Mouse (Mus musculus) CH12.LX (cell line): ENCODE measurements around the gene Ncoa1. TPM values are rescaled to one million over a fixed set of nuclear protein-coding genes. Genes with fewer than 3 reads are reported as not detected.

Source experiments
- DNase-seq: peaks from one replicate; pipeline ENCODE4 v3.0.0-alpha.2; 2013; ENCODE audit errors: extremely low read depth
- H3K27ac ChIP-seq: 2 replicates; pipeline ENCODE4 v1.5.1; 2012; ENCODE audit warnings: low read depth, mild to moderate bottlenecking, control low read depth, moderate library complexity; ENCODE audit not compliant: insufficient read depth
- H3K27me3 ChIP-seq: replicated peaks from 2 replicates; pipeline ENCODE3; 2012; ENCODE audit warnings: inconsistent platforms
- H3K36me3 ChIP-seq, 2 experiments: replicated peaks in 1 of 2; 2 replicates each; pipeline versions ENCODE3 to v1.6.1; 2012; ENCODE audit warnings: inconsistent platforms in 1 of 2, low read length in 1 of 2, mild to moderate bottlenecking in 1 of 2, mixed read lengths in 1 of 2, moderate library complexity in 1 of 2; ENCODE audit not compliant: control insufficient read depth in 1 of 2, insufficient read depth in 1 of 2
- H3K4me1 ChIP-seq, 2 experiments: 2 replicates each; pipeline ENCODE4 v1.6.1; 2012; ENCODE audit warnings: inconsistent platforms in 1 of 2, moderate library complexity in 1 of 2; ENCODE audit not compliant: insufficient read depth in 2 of 2, control insufficient read depth in 1 of 2
- H3K4me2 ChIP-seq: 2 replicates; pipeline ENCODE4 v1.6.1; 2012; ENCODE audit warnings: low read depth, mild to moderate bottlenecking, control low read depth; ENCODE audit not compliant: poor library complexity, insufficient read depth, severe bottlenecking
- H3K4me3 ChIP-seq, 3 experiments: fragments of 150-350 bp in 1 of 3; sonication (generic) in 1 of 3; replicated peaks in 1 of 3; 2 replicates each; pipeline versions ENCODE3 to v1.5.1; 2011 to 2012; ENCODE audit warnings: low read depth in 2 of 3, low read length in 2 of 3, mild to moderate bottlenecking in 2 of 3, moderate library complexity in 2 of 3, control low read depth in 1 of 3, improper control_type of control experiment in 1 of 3, inconsistent platforms in 1 of 3, mixed read lengths in 1 of 3; ENCODE audit not compliant: poor library complexity in 1 of 3
- H3K79me2 ChIP-seq: replicated peaks from 2 replicates; pipeline ENCODE4 v1.6.1; 2012; ENCODE audit warnings: mild to moderate bottlenecking, moderate library complexity; ENCODE audit not compliant: control insufficient read depth, poor library complexity, insufficient read depth, severe bottlenecking; ENCODE audit errors: extremely low read depth
- H3K9ac ChIP-seq: 2 replicates; pipeline ENCODE4 v1.6.1; 2012; ENCODE audit warnings: low read depth, mild to moderate bottlenecking, control low read depth, moderate library complexity; ENCODE audit not compliant: insufficient read depth
- H3K9me3 ChIP-seq: replicated peaks from 2 replicates; pipeline ENCODE3; 2012; ENCODE audit warnings: low read length, inconsistent platforms, mixed read lengths
- BHLHE40 ChIP-seq: IDR thresholded peaks from 2 replicates; pipeline ENCODE4 v1.6.1; 2011; ENCODE audit warnings: mild to moderate bottlenecking, low read depth, low read length, improper control_type of control experiment
- CHD2 ChIP-seq: IDR thresholded peaks from 2 replicates; pipeline ENCODE4 v1.6.1; 2011; ENCODE audit warnings: low read length, improper control_type of control experiment
- CTCF ChIP-seq, 2 experiments: IDR thresholded peaks in 1 of 2; conservative IDR thresholded peaks in 1 of 2; 2 replicates each; pipeline ENCODE4 v1.5.1; 2011 to 2012; ENCODE audit warnings: low read depth in 2 of 2, low read length in 2 of 2, improper control_type of control experiment in 1 of 2, inconsistent platforms in 1 of 2, mild to moderate bottlenecking in 1 of 2, moderate library complexity in 1 of 2
- JUN ChIP-seq: IDR thresholded peaks from 2 replicates; pipeline ENCODE4 v1.6.1; 2011; ENCODE audit warnings: low read depth, mild to moderate bottlenecking, low read length, improper control_type of control experiment, moderate library complexity; ENCODE audit not compliant: insufficient read depth
- KAT2A ChIP-seq: IDR thresholded peaks from 2 replicates; pipeline ENCODE4 v1.6.1; 2012; ENCODE audit warnings: low read length, improper control_type of control experiment, inconsistent platforms; ENCODE audit not compliant: insufficient replicate concordance
- MEF2A ChIP-seq: IDR thresholded peaks from 2 replicates; pipeline ENCODE4 v1.6.1; 2014; ENCODE audit warnings: low read depth, mild to moderate bottlenecking, inconsistent platforms, low read length, improper control_type of control experiment, borderline replicate concordance
- MXI1 ChIP-seq: IDR thresholded peaks from 2 replicates; pipeline ENCODE4 v1.6.1; 2011; ENCODE audit warnings: mild to moderate bottlenecking, low read depth, low read length, improper control_type of control experiment
- MYC ChIP-seq: IDR thresholded peaks from 2 replicates; pipeline ENCODE4 v1.6.1; 2011; ENCODE audit warnings: low read depth, mild to moderate bottlenecking, improper control_type of control experiment, low read length
- NELFE ChIP-seq: IDR thresholded peaks from 2 replicates; pipeline ENCODE4 v1.6.1; 2011; ENCODE audit warnings: low read depth, low read length, improper control_type of control experiment
- SIN3A ChIP-seq: IDR thresholded peaks from 2 replicates; pipeline ENCODE4 v1.6.1; 2012; ENCODE audit warnings: low read length, improper control_type of control experiment, inconsistent platforms
- SMC3 ChIP-seq: IDR thresholded peaks from 2 replicates; pipeline ENCODE4 v1.6.1; 2011; ENCODE audit warnings: low read depth, low read length, improper control_type of control experiment
- UBTF ChIP-seq: IDR thresholded peaks from 2 replicates; pipeline ENCODE4 v1.6.1; 2012; ENCODE audit warnings: low read depth, mild to moderate bottlenecking, inconsistent platforms, low read length, improper control_type of control experiment, moderate library complexity
- USF1 ChIP-seq: IDR thresholded peaks from 2 replicates; pipeline ENCODE4 v1.6.1; 2014; ENCODE audit warnings: low read depth, mild to moderate bottlenecking, inconsistent platforms, low read length, improper control_type of control experiment
- USF2 ChIP-seq: conservative IDR thresholded peaks from 2 replicates; pipeline ENCODE4 v1.6.1; 2011; ENCODE audit warnings: low read depth, low read length, improper control_type of control experiment
- ZMIZ1 ChIP-seq: IDR thresholded peaks from 2 replicates; pipeline ENCODE4 v1.6.1; 2012; ENCODE audit warnings: low read depth, mild to moderate bottlenecking, inconsistent platforms, low read length, improper control_type of control experiment
- ZNF384 ChIP-seq: IDR thresholded peaks from 2 replicates; pipeline ENCODE4 v1.6.1; 2012; ENCODE audit warnings: low read depth, low read length, improper control_type of control experiment, inconsistent platforms
- dilution Hi-C: fragments of 300-500 bp; cut with MboI; formaldehyde crosslinking; loops from 2 replicates; pipeline ENCODE4 v1.14.3; 2020; ENCODE audit warnings: low sequenced_read_pairs; ENCODE audit not compliant: extremely low pct_unique_long_range_greater_than_20kb, extremely low pct_ligation_motif_present
- in situ Hi-C: fragments of 300-500 bp; cut with MboI; formaldehyde crosslinking; loops from 3 replicates; pipeline ENCODE4 v1.14.3; 2019; ENCODE audit warnings: low sequenced_read_pairs, low pct_ligation_motif_present, low pct_unique_long_range_greater_than_20kb, mixed read lengths
- polyA plus RNA-seq: library from polyadenylated mRNA; unstranded; fragments of >175 nt; gene quantifications from 2 replicates; pipeline ENCODE4 v1.2.1, GENCODE M21; 2012; ENCODE audit warnings: low read depth; ENCODE audit not compliant: insufficient read length
- total RNA-seq, 2 experiments: library from RNA; depleted of rRNA; stranded (reverse); fragments of 300-350 nt in 1 of 2; fragments of >200 nt in 1 of 2; gene quantifications; 2 replicates each; pipeline ENCODE4 v1.2.3; 2012 to 2014

The Ncoa1 gene
- total and polyA plus RNA-seq, 3 experiments = 2.4 to 6.4 (median 4.2) TPM

DNA sequence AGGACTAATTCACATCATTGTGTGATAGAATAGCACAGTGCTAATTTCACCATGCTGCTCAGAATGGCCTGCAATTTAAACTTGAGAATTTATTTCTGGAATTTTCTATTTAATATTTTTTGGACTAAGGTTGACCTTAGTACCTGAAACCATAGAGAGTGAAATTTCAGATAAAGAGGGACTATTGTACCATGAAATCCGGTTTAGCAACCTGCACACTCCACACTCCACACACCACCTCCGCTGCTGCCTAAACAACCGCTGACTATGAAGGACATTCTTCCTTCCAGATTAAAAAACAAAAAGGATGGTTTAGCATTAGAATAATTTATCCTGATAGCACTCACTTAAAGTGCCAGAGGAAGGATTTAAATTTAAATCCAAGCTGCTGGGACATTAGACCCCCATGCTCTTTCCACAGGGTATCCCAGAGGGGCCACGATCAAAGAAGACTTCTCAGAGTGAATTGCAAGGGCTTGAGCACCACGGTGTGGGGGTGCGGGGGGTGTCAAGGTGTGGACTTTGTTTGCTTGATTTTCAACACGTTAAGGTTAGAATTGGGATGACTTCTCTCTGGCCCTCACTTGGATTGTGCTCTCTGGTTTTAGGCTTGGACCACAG lies 29.9 kb upstream of the Ncoa1 start:
- Histone ChIP-seq H3K9ac (no peak overlapping the region), H3K4me1 (peaks cover 2 to 4% of the 10 kb centered on the region in 2 experiments; a peak in 2 of 4 replicates), H3K27ac (no peak overlapping the region), H3K36me3 (no peaks in the 10 kb centered on the region), H3K4me3 (no peak overlapping the region), H3K9me3 (no peaks in the 10 kb centered on the region)
- DNase-seq = no peak
- in situ Hi-C loops = no loop called here
- TF ChIP-seq ZNF384 (no peak), UBTF (no peak), JUN (no peak), NELFE (no peak), USF1 (no peak), SMC3 (no peak)
- TF ChIP-seq, all 38 proteins: peak for 0
- no peaks in the 10 kb centered on the region for H3K79me2 ChIP-seq
- dilution Hi-C loops = no loop called here
- H3K4me2 ChIP-seq = no peak overlapping the region
- H3K27me3 ChIP-seq = no peaks in the 10 kb centered on the region

DNA sequence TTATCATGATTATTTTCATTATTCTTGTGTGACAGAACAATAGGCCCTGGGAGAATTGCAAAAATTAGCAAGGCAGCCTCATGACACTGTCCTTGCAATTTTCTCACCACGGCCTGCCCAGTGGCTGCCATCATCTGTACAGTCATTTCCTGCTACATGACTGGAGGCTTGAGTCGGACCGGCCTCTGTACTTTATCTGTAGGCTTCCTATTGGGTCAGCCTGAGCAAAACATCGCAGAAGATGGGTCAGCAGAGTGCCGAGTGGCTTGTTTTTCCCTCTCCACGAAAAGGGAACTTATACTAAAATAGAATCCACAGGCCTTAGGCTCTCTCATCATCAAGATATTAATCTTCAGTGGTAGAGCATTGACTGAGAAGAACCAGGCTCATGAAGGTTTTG lies 28.3 kb upstream of the Ncoa1 start:
- dilution Hi-C loops = no loop called here
- Histone ChIP-seq H3K4me3 (no peak overlapping the region), H3K79me2 (no peaks in the 10 kb centered on the region), H3K9me3 (no peaks in the 10 kb centered on the region), H3K4me1 (peaks cover 2 to 4% of the 10 kb centered on the region in 2 experiments; a peak in 2 of 4 replicates), H3K27me3 (no peaks in the 10 kb centered on the region)
- no peak for DNase-seq
- TF ChIP-seq CHD2 (no peak), BHLHE40 (no peak), MXI1 (no peak), SIN3A (no peak), UBTF (no peak), CTCF (conservative IDR thresholded peaks at IDR 0.05 in 1 of 2, IDR thresholded peaks at IDR 0.05 in 1 of 2; ENCODE audit: low read depth in 2 of 2, low read length in 2 of 2) (no peak), MYC (no peak), ZMIZ1 (no peak), MEF2A (no peak), KAT2A (no peak), USF2 (no peak), USF1 (no peak)
- TF ChIP-seq, all 38 proteins: peak for 0
- Histone ChIP-seq H3K9ac (no peak overlapping the region), H3K36me3 (no peaks in the 10 kb centered on the region), H3K4me2 (no peak overlapping the region), H3K27ac (no peak overlapping the region)
- in situ Hi-C loops = no loop called here
